Mouse (Mus musculus) liver, embryonic 12.5 days (tissue): ENCODE results near the gene Cdk20. TPM values are rescaled to one million over a fixed set of nuclear protein-coding genes. Genes with fewer than 3 reads are reported as not detected.

Experiments
- ATAC-seq: fragments of 200-750 bp; cut with Nextera tagmentation; 2 replicates; pipeline ENCODE4 v1.8.0; 2017; ENCODE audit warnings: moderate number of reproducible peaks, mild to moderate bottlenecking, moderate library complexity
- H3K27ac ChIP-seq: fragments of 300-500 bp; sonication (generic); 2 replicates; pipeline ENCODE4 v1.5.1; 2016; ENCODE audit warnings: mild to moderate bottlenecking
- H3K27me3 ChIP-seq: fragments of 300-500 bp; sonication (generic); replicated peaks from 2 replicates; pipeline ENCODE4 v1.6.1; 2016; ENCODE audit warnings: mild to moderate bottlenecking, moderate library complexity
- H3K36me3 ChIP-seq: fragments of 300-500 bp; sonication (generic); 2 replicates; pipeline ENCODE4 v1.6.1; 2016; ENCODE audit warnings: mild to moderate bottlenecking, moderate library complexity
- H3K4me1 ChIP-seq: fragments of 300-500 bp; sonication (generic); 2 replicates; pipeline ENCODE4 v1.6.1; 2016
- H3K4me2 ChIP-seq: fragments of 300-500 bp; sonication (generic); 2 replicates; pipeline ENCODE4 v1.6.1; 2016; ENCODE audit warnings: mild to moderate bottlenecking, moderate library complexity
- H3K4me3 ChIP-seq: fragments of 300-500 bp; sonication (generic); 2 replicates; pipeline ENCODE4 v1.5.1; 2016; ENCODE audit warnings: mild to moderate bottlenecking, moderate library complexity
- H3K9ac ChIP-seq: fragments of 300-500 bp; sonication (generic); 2 replicates; pipeline ENCODE4 v1.6.1; 2016; ENCODE audit warnings: mild to moderate bottlenecking, moderate library complexity
- H3K9me3 ChIP-seq: fragments of 300-500 bp; sonication (generic); replicated peaks from 2 replicates; pipeline ENCODE4 v1.6.1; 2016; ENCODE audit warnings: mild to moderate bottlenecking, moderate library complexity
- WGBS: fragments of 180-500 bp; shearing (Covaris S2); methylation state at CpG from one replicate; pipeline ENCODE4 v1.1.7; 2016; ENCODE audit not compliant: insufficient replicate concordance; 5-methylcytosine and 5-hydroxymethylcytosine counted together
- polyA plus RNA-seq: library from polyadenylated mRNA; unstranded; fragments of >200 nt; fragmentation: Nextera tagmentation; extraction: Ambion mirVana; gene quantifications from 2 replicates; pipeline ENCODE4 v1.2.1, GENCODE M21; 2016

Gene Cdk20
- polyA plus RNA-seq: 5.2 and 5.5 TPM in 2 replicates

GRCm38 (mm10) chr13:64432017-64432995 lies at the start of gene Cdk20:
Cdk20 (plus strand) TSS chr13:64432314.
- Histone ChIP-seq H3K4me1 (peaks cover 23% of the 10 kb centered on the region), H3K27ac (peak within 1 kb of the TSS; percentile 83), H3K27me3 (no peaks in the 10 kb centered on the region), H3K4me2 (peak within 1 kb of the TSS; percentile 97), H3K9ac (peak within 1 kb of the TSS; percentile 73), H3K4me3 (peak within 1 kb of the TSS; percentile 69), H3K9me3 (no peaks in the 10 kb centered on the region), H3K36me3 (no peaks in the 10 kb centered on the region)
- under 1% methylated on average over 57 of the region's 57 CpGs for WGBS
- ATAC-seq: peak; percentile 98

- no peaks in the 10 kb centered on the region for H3K27me3 ChIP-seq
- 58% methylated on average over 3 of the region's 3 CpGs for WGBS
- no peak overlapping the region for H3K4me2 ChIP-seq
- no peak for ATAC-seq
- H3K9ac ChIP-seq: no peak overlapping the region
- no peaks in the 10 kb centered on the region for H3K9me3 ChIP-seq
- 0 out of 2 replicates have a peak, but pooled peaks cover 4% of the 10 kb centered on the region for H3K4me1 ChIP-seq
- H3K4me3 ChIP-seq: no peak overlapping the region
- H3K36me3 ChIP-seq: no peaks in the 10 kb centered on the region
- no peak overlapping the region for H3K27ac ChIP-seq
Observed at GRCm38 (mm10) chr13:64384937-64385336, 47.2 kb upstream of the Cdk20 start.

GRCm38 (mm10) chr13:64386048-64386447 lies 46.1 kb upstream of the Cdk20 start:
- Histone ChIP-seq H3K4me1 (0 out of 2 replicates have a peak, but pooled peaks cover 4% of the 10 kb centered on the region), H3K27me3 (no peaks in the 10 kb centered on the region), H3K4me3 (no peak overlapping the region), H3K9me3 (no peaks in the 10 kb centered on the region), H3K4me2 (no peak overlapping the region), H3K36me3 (no peaks in the 10 kb centered on the region), H3K9ac (no peak overlapping the region), H3K27ac (peak overlapping the region; percentile 37; the same call in 1 of the 2 replicates)
- 17% methylated on average over 2 of the region's 2 CpGs for WGBS
- ATAC-seq: peak; percentile 82

GRCm38 (mm10) chr13:64388415-64388814 lies 43.7 kb upstream of the Cdk20 start:
- Histone ChIP-seq H3K27me3 (no peaks in the 10 kb centered on the region), H3K4me3 (no peak overlapping the region), H3K4me1 (0 out of 2 replicates have a peak, but pooled peaks cover 4% of the 10 kb centered on the region), H3K9ac (no peak overlapping the region), H3K36me3 (no peaks in the 10 kb centered on the region), H3K27ac (no peak overlapping the region), H3K4me2 (no peak overlapping the region), H3K9me3 (no peaks in the 10 kb centered on the region)
- ATAC-seq: no peak
- WGBS: 58% methylated on average over 4 of the region's 4 CpGs

- H3K27ac ChIP-seq: no peak overlapping the region
- no peaks in the 10 kb centered on the region for H3K9me3 ChIP-seq
- H3K4me1 ChIP-seq: peaks cover 16% of the 10 kb centered on the region
- no peak for ATAC-seq
- H3K36me3 ChIP-seq: no peaks in the 10 kb centered on the region
- H3K27me3 ChIP-seq: no peaks in the 10 kb centered on the region
- 53% methylated on average over 8 of the region's 8 CpGs for WGBS
- H3K4me2 ChIP-seq: no peak overlapping the region
- H3K9ac ChIP-seq: no peak overlapping the region
- H3K4me3 ChIP-seq: no peak overlapping the region
Observed at GRCm38 (mm10) chr13:64396979-64397378, 35.1 kb upstream of the Cdk20 start.

- H3K27ac ChIP-seq: no peak overlapping the region
- H3K36me3 ChIP-seq: no peaks in the 10 kb centered on the region
- no peak overlapping the region for H3K4me3 ChIP-seq
- no peaks in the 10 kb centered on the region for H3K9me3 ChIP-seq
- H3K9ac ChIP-seq: no peak overlapping the region
- H3K4me1 ChIP-seq: peaks cover 27% of the 10 kb centered on the region
- 87% methylated on average over 1 of the region's 1 CpGs for WGBS
- no peak for ATAC-seq
- H3K27me3 ChIP-seq: no peaks in the 10 kb centered on the region
- no peak overlapping the region for H3K4me2 ChIP-seq
Observed at GRCm38 (mm10) chr13:64398065-64398464, 34.0 kb upstream of the Cdk20 start.

GRCm38 (mm10) chr13:64399906-64400305 lies 32.2 kb upstream of the Cdk20 start:
- no peak overlapping the region for H3K27ac ChIP-seq
- ATAC-seq: no peak
- H3K4me3 ChIP-seq: no peak overlapping the region

GRCm38 (mm10) chr13:64400801-64401361 lies 31.2 kb upstream of the Cdk20 start:
- Histone ChIP-seq H3K4me1 (peaks cover 44% of the 10 kb centered on the region), H3K4me3 (no peak overlapping the region), H3K27me3 (no peaks in the 10 kb centered on the region), H3K9me3 (no peaks in the 10 kb centered on the region), H3K4me2 (no peak overlapping the region), H3K9ac (no peak overlapping the region), H3K27ac (no peak overlapping the region), H3K36me3 (no peaks in the 10 kb centered on the region)
- 60% methylated on average over 7 of the region's 7 CpGs for WGBS
- no peak for ATAC-seq

More at GRCm38 (mm10) chr13:64399906-64400305, 32.2 kb upstream of the Cdk20 start:
- no peaks in the 10 kb centered on the region for H3K36me3 ChIP-seq
- H3K4me1 ChIP-seq: peaks cover 44% of the 10 kb centered on the region
- no peaks in the 10 kb centered on the region for H3K9me3 ChIP-seq
- no peak overlapping the region for H3K4me2 ChIP-seq
- 34% methylated on average over 3 of the region's 3 CpGs for WGBS
- no peaks in the 10 kb centered on the region for H3K27me3 ChIP-seq
- H3K9ac ChIP-seq: no peak overlapping the region

- H3K9ac ChIP-seq: 0 out of 2 replicates have a peak overlapping the region, but pooled peaks have one; percentile 19
- peak overlapping the region; percentile 61 for H3K27ac ChIP-seq
- H3K4me2 ChIP-seq: peak overlapping the region; percentile 53
- no peaks in the 10 kb centered on the region for H3K27me3 ChIP-seq
- ATAC-seq: peak; percentile 6; the same call in 1 of the 2 replicates
- no peak overlapping the region for H3K4me3 ChIP-seq
- peaks cover 44% of the 10 kb centered on the region for H3K4me1 ChIP-seq
- H3K9me3 ChIP-seq: no peaks in the 10 kb centered on the region
- 29% methylated on average over 3 of the region's 3 CpGs for WGBS
- H3K36me3 ChIP-seq: no peaks in the 10 kb centered on the region
Observed at GRCm38 (mm10) chr13:64402006-64402405, 30.1 kb upstream of the Cdk20 start.

GRCm38 (mm10) chr13:64402504-64402949 lies 29.6 kb upstream of the Cdk20 start:
- H3K9ac ChIP-seq: peak overlapping the region; percentile 19; the same call in 1 of the 2 replicates
- no peaks in the 10 kb centered on the region for H3K27me3 ChIP-seq
- no peaks in the 10 kb centered on the region for H3K36me3 ChIP-seq
- ATAC-seq: peak; percentile 72
- no peak overlapping the region for H3K4me3 ChIP-seq
- 27% methylated on average over 10 of the region's 10 CpGs for WGBS
- peak overlapping the region; percentile 53 for H3K4me2 ChIP-seq
- H3K27ac ChIP-seq: peak overlapping the region; percentile 61
- H3K4me1 ChIP-seq: peaks cover 47% of the 10 kb centered on the region
- no peaks in the 10 kb centered on the region for H3K9me3 ChIP-seq

- no peaks in the 10 kb centered on the region for H3K9me3 ChIP-seq
- H3K4me2 ChIP-seq: peak overlapping the region; percentile 53
- no peaks in the 10 kb centered on the region for H3K27me3 ChIP-seq
- peak overlapping the region; percentile 61 for H3K27ac ChIP-seq
- WGBS: 70% methylated on average over 8 of the region's 8 CpGs
- H3K36me3 ChIP-seq: no peaks in the 10 kb centered on the region
- H3K4me1 ChIP-seq: peaks cover 52% of the 10 kb centered on the region
- H3K9ac ChIP-seq: 0 out of 2 replicates have a peak overlapping the region, but pooled peaks have one; percentile 19
- ATAC-seq: no peak
- H3K4me3 ChIP-seq: no peak overlapping the region
Observed at GRCm38 (mm10) chr13:64402951-64403460, 29.1 kb upstream of the Cdk20 start.
